Mouse (Mus musculus) CD4-positive, CD25-positive, alpha-beta regulatory T cell, adult 4 months (primary cell): ENCODE results near the gene Bicdl2. TPM values are rescaled to one million over a fixed set of nuclear protein-coding genes. Genes with fewer than 3 reads are reported as not detected.

Experiments used
- ATAC-seq: one replicate; pipeline ENCODE4 v1.8.0; 2017
- polyA plus RNA-seq, 2 experiments: library from polyadenylated mRNA; unstranded; fragments of 100-300 nt; shearing (Covaris generic); gene quantifications; one replicate each; pipeline ENCODE4 v1.2.1; 2017

Bicdl2 gene
- polyA plus RNA-seq = under 1 TPM; 0.22 to 0.66 TPM

DNA sequence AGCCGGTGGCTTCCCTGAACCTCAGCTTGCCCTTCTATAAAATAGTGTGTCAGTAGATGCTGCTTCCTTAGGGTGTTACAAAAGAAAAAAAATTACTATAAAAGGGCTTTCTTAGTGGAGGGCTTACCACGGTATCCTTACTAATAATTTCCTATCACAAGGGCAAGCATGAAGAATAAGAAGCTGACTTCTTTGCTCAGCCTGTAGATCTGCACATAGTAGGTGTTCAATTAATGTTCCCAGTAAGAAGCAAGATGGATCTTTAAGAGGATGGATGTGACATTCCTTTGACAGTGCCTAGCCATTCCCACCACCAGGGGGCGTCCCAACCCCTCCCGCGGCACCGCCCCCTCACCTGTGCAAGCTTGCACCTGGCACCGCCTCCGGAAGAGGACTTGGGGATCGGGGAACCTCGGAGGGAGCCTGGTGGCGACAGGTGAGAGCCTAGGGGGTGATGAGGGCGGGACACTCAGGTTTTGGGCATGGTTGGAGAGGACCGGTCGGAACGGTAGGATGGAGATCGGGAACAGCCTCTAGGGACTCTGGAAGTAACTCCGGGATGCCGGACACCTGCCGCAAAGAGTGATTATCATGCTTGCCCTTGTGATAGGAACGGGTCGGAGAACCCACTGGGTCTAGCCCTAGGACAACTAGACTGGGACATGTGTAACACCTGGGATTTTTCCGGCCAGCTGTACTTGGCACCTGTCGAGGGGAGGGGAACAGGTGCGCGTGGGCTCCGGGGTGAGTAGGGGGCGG lies at the start of gene Bicdl2:
Bicdl2 (plus strand) TSS at position 390 of the 759 bp plus-strand sequence.
- peak; percentile 57 for ATAC-seq

DNA sequence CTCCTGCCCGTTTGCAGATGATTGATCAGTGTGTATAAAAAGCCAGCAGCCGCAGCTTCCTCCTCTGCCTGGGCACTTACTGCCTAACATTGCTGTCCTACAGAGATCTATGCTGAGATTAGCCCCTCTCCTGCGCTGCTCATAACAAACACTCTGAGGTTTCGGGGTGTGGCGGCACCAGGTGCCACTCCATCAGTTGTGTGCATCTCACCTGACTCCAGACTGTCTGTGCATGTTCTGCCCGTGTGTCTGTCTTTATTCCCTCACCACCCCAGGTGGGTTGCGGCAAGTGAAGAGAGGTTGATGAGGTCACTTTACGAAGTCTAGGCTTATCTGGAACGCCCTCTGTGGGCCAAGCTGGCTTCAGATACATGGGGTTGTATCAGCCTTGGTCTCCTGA lies 43.2 kb upstream of the Bicdl2 start:
- peak; percentile 64 for ATAC-seq

DNA sequence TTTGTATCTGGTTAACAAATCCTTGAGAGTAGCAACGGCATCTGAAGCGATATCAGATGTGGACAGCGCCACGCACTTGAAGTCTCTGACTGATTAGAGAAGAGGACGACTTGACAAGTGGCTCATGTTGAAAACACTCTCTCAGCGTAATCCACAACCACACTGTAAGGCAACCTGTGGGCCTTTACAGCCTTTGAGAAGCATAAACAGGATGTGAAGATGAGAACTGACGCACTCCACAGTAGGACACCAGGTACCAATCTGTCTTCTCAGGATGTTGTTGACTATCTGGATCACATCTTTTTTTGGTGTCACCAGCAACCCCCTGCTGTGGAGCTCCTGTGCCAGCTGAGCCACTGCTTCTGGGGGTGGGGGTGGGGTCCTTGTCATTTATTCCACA lies 40.0 kb upstream of the Bicdl2 start:
- ATAC-seq = peak; percentile 93

DNA sequence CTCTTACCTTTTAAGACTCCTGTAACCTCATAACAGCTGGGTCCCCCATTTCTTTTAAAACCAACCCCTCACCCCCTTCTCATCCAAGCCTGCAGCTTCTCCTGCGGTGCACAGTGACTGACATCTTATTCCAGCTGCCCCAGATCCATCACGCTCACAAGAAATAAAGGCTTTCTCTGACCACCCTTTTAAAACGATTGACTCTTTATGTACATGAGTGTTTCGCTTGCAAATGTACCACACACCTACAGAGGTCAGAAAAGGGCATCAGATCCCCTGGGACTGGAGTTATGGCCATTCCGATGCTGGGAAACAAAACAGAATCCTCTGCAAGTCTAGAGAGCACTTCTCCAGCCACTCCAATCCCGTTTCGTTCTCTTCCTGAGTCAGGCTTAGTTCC lies 32.5 kb upstream of the Bicdl2 start:
- no peak for ATAC-seq

DNA sequence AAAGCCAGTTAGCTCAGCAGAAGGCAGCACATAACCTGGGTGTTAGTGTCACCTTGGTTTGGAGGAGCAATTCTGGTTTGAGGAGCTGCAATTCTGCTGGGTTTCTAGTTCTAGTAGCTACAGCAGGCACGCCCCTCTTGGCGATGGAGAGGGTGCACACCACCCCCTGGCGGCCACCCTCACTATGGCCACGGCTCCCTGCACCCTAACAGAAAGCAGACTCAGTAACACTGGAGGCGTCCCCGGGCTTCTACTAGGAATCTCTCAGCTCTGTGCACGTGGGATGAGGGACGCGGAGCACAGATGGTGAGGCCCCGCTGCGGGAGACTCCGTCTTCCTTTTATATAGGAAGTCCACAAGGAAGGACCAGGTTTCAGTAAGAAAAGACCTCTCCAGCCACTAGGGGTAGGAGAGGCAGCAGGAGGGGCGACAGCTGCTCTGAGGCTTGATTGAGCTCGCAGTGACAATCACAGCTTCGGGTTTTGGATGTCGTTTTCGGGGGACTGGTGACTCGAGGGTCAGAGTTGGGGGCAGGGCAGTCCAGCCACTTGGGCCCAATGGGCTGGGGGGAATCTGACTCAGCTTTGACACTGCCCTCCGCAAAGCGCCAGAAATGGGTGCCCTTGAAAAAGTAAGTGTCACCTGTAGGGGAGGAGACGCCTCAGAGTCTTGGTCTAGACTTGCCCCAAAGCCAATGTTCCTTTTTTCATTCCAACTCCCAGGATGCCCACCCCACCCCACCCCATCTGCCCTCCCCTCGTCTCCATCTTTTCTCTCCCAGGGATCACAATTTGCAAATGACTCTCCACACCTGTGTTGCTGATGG lies 29.9 kb upstream of the Bicdl2 start:
- ATAC-seq = peak; percentile 100

DNA sequence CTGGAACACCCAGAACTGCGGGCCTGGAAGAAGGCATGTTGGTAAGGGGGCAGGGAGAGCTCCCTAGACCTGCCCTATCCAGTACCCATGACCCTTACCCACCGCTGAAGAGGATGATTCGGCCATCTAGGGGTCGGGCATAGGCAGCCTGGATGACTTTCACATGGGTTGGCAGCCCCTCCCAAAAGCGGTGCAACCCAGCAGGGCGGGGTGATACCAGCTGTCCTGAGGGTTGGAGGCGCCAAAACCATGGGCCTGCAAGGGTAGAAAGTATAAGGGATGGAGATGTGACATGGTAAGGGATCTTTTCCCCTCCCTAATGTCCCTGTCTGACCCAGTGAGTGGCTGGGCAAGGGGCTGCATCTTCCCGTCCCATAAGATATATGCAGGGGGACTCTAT lies 29.1 kb upstream of the Bicdl2 start:
- no peak for ATAC-seq

DNA sequence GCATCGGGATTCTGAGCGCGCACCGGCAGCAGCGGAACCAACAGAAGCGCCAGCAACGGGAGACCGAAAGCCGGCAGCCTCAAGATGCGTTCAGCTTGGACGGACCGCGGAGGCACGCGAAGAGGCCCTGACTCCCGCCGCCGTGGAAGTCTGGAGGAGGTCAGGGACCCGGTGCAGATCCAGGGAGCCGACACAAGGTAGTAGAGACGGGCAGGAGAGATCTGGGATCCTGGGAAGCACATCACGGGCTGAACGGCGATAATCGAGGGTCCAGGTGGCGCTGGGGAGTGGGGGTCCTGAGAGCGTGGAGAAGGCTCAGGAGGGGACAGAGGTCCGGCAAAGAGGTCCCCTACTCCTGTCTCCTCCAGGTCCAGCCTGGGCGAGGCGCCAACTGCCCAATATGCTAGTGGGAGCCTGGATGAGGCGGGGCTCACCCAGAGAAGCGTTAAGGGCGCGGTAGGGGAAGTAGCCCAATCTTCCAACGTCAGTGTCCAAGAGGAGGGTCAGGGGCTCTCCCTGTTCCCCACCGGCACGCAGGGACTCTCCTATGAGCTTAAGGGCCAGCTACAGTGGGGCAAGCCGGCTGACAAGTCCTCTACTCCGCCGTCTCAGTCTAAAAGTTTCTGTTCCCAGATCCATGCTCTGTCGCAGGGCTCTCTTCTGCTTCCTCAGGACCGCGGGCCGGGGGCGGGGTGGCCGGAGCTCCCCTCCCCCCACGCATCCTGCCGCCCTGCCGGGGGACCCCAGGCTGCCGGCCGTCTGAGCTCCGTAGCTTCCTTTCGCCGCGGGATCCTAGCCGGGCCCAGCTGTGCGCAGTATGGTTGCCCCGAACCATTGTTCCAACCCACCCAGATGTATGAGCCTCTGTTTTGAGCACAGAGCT lies 15.5 kb upstream of the Bicdl2 start, which contains the start of gene Mmp25:
Mmp25 (minus strand) TSS at position 665 of the 883 bp plus-strand sequence.
- no peak for ATAC-seq

DNA sequence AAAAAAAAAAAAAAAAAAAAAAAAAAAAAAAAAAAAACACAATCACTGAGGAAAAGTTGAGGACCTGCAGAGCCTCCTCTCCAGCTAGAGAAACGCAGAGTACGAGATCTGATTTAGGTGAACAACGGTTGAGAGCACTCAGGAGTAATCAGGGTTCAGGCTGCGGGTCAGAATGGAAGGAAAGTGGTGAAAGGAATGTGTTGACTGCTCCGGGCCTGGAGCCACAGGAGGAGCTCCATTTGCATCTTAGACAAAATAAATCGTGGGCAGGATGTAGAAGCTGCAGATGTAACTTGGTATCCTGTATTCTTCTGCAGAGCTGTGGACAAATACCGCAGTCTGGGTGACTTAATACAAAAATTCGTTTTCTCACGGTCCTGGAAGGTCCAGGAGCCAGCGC lies 14.4 kb upstream of the Bicdl2 start:
- ATAC-seq = no peak

DNA sequence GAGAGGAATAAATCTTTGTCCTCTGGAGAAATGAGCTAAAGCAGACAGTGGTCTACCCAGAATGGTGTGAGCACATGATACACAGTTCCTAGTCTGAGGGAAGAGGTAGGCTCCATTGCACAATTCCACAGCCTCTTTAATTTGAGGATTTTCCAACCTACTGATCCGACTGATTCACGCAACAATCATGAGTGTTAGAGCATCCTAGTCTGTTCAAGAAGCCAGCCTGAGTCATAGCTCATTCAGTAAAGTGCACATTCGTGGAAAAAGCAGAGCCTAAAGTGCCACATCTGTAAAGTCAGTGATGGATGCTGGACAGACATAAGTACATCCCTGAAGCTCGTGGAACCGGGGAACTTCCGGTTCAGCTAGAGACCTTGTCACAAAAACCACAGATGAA lies 8.9 kb upstream of the Bicdl2 start:
- ATAC-seq = no peak

DNA sequence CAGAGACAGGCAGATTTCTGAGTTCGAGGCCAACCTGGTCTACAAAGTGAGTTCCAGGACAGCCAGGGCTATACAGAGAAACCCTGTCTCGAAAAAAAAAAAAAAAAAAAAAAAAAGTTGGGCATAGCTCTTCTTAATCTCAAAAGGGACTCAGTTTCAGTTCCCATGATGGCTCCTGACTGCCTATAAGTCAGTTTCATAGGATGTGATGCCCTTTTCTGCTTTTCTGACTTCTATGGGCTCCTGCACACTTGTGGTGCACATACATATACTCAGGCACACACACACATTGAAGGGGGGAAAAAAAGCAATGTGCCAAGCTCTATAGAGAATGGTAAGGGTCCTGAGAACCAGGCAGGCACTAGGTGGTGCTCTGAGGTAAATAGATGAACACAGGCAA lies 7.0 kb upstream of the Bicdl2 start:
- ATAC-seq = no peak

DNA sequence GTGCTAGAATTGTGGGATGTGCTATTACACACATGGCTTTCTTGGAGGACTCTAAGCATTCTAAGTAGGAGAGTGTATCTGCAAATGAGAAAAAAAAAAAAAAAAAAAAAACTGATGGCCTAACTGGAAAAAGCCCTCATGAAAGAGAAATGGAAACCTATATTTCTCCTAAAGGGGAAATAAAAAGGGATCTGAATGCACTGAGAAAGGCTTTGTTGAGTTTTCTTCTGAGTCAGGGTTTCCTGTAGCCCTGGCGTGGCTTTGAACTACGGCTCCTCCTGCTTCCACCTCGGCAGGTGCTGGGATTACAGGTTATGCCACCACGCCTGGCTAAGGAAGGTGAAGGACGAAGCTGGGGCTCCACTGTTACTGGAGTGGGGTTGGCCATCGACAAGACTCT lies 6.3 kb upstream of the Bicdl2 start:
- ATAC-seq = no peak

DNA sequence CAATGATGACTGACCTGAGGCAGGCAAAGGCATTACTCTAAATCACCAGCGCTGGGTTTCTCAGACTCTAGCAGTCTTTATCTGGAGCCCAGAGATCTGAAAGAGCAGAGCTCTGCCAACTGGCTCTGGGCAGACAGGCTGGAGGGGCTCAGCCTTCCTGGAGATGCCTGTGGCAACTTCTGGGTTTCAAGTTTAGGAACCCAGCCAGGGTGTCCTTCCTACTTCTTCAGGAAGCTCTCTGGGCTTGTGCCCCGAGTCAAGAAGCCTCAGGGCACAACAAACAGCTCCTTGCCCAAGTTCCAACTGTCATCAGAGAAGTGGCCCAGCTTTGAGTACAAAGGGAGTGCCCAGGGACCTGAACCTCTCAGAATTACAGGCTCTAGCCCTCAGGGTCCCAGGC lies 5.9 kb upstream of the Bicdl2 start:
- no peak for ATAC-seq

DNA sequence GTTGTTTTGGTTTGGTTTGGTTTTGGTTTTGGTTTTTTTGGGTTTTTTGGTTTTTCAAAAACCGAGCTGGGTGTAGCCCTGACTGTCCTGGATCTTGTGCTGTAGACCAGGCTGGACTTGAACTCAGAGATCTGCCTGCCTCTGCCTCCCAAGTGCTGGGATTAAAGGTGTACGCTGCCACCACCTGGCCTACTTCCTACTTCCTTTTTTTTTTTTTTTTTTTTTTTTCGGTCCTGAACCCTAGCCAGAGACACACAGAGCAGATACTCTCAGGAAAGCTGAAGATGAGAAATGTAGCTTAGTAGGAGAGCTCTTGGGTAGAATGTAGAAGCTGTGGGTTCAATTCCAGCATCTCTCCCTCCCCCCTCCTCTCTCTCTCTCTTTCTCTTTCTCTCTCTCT lies 1.9 kb upstream of the Bicdl2 start:
- no peak for ATAC-seq

DNA sequence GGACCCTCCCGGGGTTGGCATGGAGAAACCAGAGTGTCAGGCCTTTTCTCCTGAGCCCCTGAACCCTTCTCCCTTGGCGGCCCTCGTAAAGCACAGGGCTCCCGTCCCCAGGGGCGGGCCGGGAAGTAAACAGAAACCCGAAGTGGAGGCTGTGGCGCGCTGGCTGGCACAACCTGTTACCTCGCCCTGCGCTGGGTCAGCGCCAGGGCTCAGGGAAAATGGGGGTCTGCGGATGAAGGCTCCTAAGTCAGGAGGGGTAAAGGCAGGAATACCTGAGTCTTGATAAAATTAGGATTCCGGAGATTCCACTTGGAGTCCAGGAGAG lies 532 bp downstream of the Bicdl2 start:
- ATAC-seq = no peak

DNA sequence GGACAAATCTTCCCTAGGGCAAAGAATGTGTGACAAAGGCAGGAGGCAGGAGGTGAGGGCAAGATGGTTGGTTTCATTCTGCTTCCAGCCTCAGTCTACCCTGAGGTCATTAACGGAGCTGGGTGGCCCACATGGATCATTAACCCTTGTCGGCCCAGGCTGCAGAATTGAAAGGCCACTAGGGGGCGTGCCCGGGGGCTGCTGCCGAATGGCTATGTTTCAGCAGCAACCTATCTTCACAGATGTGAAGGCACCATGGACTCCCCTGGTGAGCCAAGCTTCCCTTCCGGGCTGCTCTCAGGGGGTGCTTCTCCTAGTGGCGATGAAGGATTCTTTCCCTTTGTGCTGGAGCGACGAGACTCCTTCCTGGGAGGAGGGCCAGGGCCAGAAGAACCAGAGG lies 1.2 kb downstream of the Bicdl2 start:
- no peak for ATAC-seq

DNA sequence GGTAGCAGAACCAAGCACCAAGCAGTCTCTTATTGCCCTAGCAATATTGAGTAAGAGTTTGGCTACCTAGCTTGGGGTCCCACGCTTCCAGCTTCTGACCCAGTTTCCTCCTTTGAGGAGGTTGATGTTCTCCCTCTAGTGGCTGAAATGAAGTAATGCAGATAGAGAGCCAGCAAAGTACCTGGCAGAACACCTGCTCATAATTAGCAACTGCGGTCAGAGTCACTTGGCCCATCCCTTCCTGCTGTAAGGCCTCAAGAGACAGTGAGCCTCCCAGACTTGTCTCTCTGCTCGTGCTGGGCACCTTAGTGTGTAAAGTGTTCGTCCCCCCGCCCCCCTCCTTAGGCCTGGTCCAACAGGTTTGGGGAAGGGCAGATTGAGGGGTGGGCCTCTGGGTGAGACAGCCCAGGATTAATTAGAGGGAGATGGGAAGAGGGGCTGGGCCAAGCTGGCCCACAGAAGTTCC lies 4.3 kb downstream of the Bicdl2 start:
- ATAC-seq = peak; percentile 60

DNA sequence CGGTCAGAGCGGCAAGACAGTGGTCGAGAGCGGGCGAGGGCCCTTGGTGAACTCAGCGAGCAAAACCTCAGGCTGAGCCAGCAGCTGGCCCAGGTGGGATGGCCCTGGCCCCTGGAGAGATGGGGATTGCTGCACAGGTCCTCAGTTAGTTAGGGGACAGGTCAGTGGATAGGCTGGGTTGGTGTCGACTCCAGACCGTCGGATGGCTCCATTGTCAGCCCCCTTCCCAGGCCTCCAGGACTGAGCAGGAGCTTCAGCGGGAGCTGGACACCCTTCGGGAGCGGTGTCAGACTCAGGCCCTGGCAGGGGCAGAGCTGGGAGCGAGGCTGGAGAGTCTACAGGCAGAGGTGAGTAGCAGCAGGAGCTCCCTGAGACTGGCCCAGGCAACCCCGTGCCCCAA lies 5.2 kb downstream of the Bicdl2 start:
- no peak for ATAC-seq

DNA sequence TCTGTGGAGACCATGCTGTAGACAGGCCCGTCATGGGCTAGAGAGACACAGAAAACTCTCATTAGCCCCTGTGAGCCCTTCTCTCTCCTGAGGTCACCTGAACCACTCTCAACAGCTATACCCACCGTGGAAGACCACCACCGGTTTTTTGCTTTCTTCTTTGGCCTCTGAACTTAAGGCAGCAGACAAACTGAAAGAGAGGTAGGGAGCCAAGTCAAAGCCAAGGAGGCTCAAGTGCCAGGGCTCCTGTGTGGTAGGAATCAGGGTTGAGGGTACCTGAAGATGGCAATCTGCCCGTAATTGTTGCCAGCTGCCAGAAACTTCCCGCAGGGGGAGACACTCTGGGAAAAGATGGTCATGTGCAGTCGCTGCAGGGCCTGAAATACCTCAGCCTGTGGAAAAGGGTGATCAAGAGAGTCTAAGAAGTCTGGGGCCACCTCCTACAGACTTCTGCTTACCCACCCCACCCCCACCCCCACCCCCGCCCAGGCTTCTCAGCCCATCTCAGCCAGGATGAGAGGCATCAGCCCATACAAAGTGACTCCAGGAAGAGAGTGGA lies 10.3 kb downstream of the Bicdl2 start:
- no peak for ATAC-seq

DNA sequence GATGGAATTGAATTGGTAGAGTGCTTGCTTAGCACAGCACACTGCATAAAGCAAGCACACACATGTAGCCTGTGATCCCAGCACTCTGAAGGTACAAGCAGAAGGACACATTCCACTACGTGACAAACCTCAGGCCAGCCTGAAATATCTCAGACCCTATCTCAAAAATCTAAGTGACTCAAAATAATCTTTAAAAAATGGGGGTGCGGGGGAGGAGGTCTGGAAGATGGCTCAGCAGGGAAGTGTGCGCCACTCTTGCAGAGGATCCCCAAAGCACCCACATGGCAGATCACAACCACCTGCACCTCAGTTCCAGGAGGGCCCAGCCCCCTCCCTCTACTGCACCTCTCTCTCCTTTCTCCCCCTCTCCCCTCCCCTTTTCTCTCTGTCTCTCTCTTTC lies 11.2 kb downstream of the Bicdl2 start:
- no peak for ATAC-seq

DNA sequence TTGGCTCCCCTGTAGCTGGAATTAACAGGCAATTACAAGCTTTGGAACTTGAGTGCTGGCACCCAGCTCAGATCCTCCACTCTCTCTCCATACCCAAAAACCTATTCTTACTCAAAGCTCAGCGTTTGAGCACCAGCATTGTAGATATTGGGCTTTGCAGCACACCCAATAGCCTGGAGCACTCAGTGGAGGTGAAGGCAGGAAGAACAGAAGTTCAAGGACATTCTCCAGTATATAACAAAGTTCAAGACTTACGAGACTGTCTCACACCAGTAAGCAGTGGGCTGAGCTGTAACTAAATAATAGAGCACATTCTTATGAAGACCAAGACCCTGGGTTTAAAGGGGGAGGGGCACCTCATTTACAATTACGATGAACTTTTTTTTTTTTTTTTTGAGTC lies 12.5 kb downstream of the Bicdl2 start:
- ATAC-seq = no peak

DNA sequence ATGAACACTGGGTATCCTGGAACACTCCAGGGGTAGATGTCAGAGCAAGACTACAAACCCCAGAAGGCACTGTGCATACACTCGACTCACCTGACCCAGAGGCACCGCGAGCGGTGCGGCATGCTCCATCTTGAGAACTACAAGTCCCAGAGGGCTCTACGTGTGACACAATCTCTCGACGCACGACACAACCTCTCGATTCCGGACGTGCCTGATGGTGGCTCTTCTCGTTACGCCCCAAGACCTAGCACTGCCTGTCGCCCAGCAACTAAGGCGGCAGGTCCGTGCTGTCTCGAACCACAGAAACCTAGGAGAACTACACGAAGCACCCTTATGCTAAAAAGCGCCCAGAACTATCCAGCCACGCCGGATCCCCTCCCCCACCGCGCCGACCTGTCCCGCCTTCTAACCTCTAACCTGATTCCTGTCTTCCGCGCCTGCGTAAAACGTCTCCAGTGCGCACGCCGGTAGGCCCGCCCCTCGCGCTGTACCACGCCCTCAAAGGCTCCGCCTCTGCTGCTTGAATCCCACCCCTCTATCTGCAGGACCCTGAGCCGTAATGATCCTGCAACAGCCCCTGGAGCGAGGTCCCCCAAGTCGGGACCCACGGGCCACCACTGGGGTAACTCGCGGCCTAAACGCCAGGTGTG lies 13.2 kb downstream of the Bicdl2 start, which contains the start of the genes Hcfc1r1 and Thoc6:
Hcfc1r1 (plus strand) TSS at position 173 of the 650 bp plus-strand sequence.
Thoc6 (minus strand) TSS at position 459 of the 650 bp plus-strand sequence.
- peak; percentile 91 for ATAC-seq
